Mouse (Mus musculus): ENCODE data around the gene Mindy3.

Gene Mindy3

GRCm38 (mm10) chr2:12301431-12302170, 117.7 kb downstream of the Mindy3 start, which contains the start of gene Itga8:
Gene Itga8, minus strand, starts transcription at chr2:12301922.
- DNase-seq (ENCODE audit: low read depth, low spot score), result peak; percentile 92

GRCm38 (mm10) chr2:12300449-12301228, 118.6 kb downstream of the Mindy3 start:
- no peak for DNase-seq (ENCODE audit: low read depth, low spot score)

GRCm38 (mm10) chr2:12297287-12297686, 122.0 kb downstream of the Mindy3 start:
- DNase-seq (ENCODE audit: low read depth, low spot score), result no peak
